Mouse (Mus musculus): ENCODE data around the gene Araf. TPM values are rescaled to one million over a fixed set of nuclear protein-coding genes. Genes with fewer than 3 reads are reported as not detected.

Gene Araf
- polyA plus RNA-seq, 1 experiment from 2014 or later: 340 TPM

Small RNAs within 50 kb of the gene (microRNA-seq; reads per million reads assigned to microRNA genes)
- gene Gm24824 (not detected), gene Mir5617 (0.97 reads per million)

Other genes starting within 250 kb of the Araf start
- 0.51 and 0.94 TPM in 2 replicates for gene Rgn, start 248.0 kb upstream of the Araf start, polyA plus RNA-seq (2014; fragmentation: Nextera tagmentation; extraction: Ambion mirVana)
- gene Rbm10, start 180.3 kb upstream of the Araf start, polyA plus RNA-seq (2014; fragmentation: Nextera tagmentation; extraction: Ambion mirVana): 41.7 and 44.4 TPM in 2 replicates
- gene Ndufb11, start 180.2 kb upstream of the Araf start, polyA plus RNA-seq (2014; fragmentation: Nextera tagmentation; extraction: Ambion mirVana): 237 and 259 TPM in 2 replicates
- 332 and 338 TPM in 2 replicates for gene Uba1, start 139.5 kb upstream of the Araf start, polyA plus RNA-seq (2014; fragmentation: Nextera tagmentation; extraction: Ambion mirVana)
- gene Cdk16, start 109.9 kb upstream of the Araf start, polyA plus RNA-seq (2014; fragmentation: Nextera tagmentation; extraction: Ambion mirVana): 126 and 142 TPM in 2 replicates
- gene Usp11, start 93.9 kb upstream of the Araf start, polyA plus RNA-seq (2014; fragmentation: Nextera tagmentation; extraction: Ambion mirVana): 81.4 and 91.6 TPM in 2 replicates
- gene Timp1, start 72.4 kb downstream of the Araf start, polyA plus RNA-seq (2014; fragmentation: Nextera tagmentation; extraction: Ambion mirVana): 4.3 and 5.3 TPM in 2 replicates
- gene Syn1, start 123.2 kb downstream of the Araf start, polyA plus RNA-seq (2014; fragmentation: Nextera tagmentation; extraction: Ambion mirVana): 97.3 and 132 TPM in 2 replicates
- 4.8 and 5.7 TPM in 2 replicates for gene Cfp, start 133.7 kb downstream of the Araf start, polyA plus RNA-seq (2014; fragmentation: Nextera tagmentation; extraction: Ambion mirVana)
- gene Elk1, start 152.8 kb downstream of the Araf start, polyA plus RNA-seq (2014; fragmentation: Nextera tagmentation; extraction: Ambion mirVana): 9.4 and 10.1 TPM in 2 replicates
- 23.3 and 28.6 TPM in 2 replicates for gene Uxt, start 164.2 kb downstream of the Araf start, polyA plus RNA-seq (2014; fragmentation: Nextera tagmentation; extraction: Ambion mirVana)

Data from hindbrain, embryonic 14.5 days (tissue).